Mouse (Mus musculus) kidney, adult 8-10 months (tissue): ENCODE measurements around the gene Gm26727.
A peak's percentile ranks its signal among the peaks of the same experiment; 100 is the strongest.
"Not testable (repeated sequence)": the region's sequence is repeated elsewhere in the genome, so short reads cannot be mapped to it uniquely, and the experiment has no call there.

ENCODE experiments used
- DNase-seq, 2 experiments: peaks; one replicate each; pipeline ENCODE4 v3.0.0; 2022

The Gm26727 gene

GRCm38 (mm10) chr2:67433081-67433480 is at the start of gene Gm26727:
Gene Gm26727, minus strand, starts transcription at chr2:67433181.
- no peak for DNase-seq

GRCm38 (mm10) chr2:67481051-67481450 is 48.1 kb upstream of the Gm26727 start:
- no peak for DNase-seq

DNA sequence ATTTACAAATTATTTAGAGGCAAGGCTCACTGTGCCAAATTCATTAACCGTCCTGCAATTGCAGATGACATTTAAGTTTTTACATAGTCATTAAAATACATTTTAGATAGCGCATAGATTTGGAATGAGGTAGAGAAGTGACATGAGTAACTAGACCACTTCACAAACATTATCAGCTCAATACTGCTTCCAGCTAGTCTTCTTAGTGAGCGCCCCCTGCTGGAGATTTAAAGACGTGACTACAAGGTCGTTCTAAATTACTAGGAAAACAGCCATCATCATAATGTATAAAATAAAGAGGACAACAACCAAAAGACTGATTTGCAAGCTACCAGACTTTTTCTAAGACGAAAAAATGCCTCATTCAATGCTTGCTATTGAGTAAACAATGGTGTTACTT is 44.8 kb upstream of the Gm26727 start:
- peak; percentile 6 to 43 for DNase-seq

GRCm38 (mm10) chr2:67470030-67470429 is 37.0 kb upstream of the Gm26727 start:
- DNase-seq, result not testable (repeated sequence)

- DNase-seq, result no peak
These were observed 34.1 kb upstream of the Gm26727 start for GRCm38 (mm10) chr2:67467036-67467435.

- no peak for DNase-seq
These were observed 27.9 kb upstream of the Gm26727 start for GRCm38 (mm10) chr2:67460857-67461256.

DNA sequence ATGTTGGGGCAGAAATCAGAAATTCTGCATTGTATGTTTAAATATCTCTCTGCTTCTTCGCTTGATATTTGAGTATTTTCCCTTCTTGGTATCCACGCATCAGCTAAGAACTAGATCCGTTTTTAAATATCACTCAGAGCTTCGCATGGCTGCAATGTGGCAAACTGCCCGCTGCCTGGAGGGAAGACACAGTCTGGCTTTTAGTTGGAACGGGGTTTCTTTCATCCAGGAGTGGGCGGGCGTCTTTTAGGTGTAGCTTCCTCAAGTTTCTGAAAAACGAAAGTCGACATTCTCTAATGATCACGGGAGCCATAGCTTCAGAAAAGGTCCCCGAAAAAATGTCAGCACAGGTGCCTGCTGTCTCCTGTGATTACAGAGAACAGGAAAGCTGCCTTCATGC is 14.2 kb upstream of the Gm26727 start:
- DNase-seq, result no peak

DNA sequence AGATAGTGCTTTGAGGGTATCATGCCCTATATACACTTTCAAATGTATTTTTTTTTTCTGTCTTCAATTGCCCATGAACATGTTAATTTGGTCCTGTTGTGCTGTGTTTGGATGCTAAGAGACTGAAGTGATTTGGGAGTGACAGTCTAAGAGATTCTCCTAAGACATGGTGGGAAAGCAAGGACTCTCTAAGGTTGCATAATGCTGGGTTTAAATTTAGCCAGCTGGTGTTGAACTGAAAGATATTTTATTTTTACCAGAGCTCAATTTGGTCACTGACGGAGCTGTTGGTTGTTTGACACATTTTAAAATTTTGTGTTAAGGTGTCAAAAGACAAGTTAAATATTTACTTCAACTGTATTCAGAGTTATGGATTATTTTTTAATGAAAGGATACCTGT is 13.8 kb upstream of the Gm26727 start:
- DNase-seq, result no peak

DNA sequence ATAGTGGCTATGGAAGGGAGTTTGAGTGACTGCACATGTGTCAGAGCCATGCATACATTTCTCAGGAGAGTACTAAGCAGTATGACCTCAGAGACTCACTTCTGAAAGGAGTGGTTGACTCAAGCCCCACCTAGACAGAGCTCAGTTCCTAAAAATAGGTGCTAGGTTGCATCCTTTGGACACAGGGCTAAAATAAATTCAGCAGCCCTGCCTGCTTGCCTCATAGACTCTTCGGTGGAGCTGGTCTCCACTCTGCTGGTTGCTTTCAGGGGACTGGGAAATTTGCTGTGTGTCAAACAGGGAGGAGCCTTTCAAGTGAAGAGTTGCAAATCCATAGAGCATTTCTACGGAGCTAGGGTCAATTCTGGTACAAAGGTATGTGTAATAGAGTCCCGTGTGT is 12.8 kb upstream of the Gm26727 start, which contains the start of gene Xirp2:
TSS of gene Xirp2 (plus strand) at position 223 of the 400 bp plus-strand sequence.
- no peak for DNase-seq

DNA sequence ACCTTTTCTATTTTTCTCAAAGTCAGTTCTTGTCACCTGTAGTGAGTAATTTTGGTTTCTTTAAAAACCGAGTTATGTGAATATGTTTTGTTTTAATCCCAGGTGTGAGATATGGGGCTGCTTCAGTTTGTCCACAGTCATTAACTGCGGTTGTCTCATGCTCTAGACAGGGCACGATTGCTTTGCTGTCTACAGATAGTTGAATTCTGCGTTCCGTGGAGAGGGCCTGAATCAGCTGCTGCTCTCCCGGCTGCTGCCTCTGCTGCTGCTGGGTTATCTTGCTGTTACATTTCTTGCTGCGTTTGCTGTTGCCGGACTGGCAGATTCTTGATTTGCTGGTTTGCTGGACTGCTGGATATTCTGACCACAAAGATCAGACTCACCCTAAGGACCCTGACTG is 5.3 kb upstream of the Gm26727 start:
- no peak for DNase-seq

- peak in 1 of 2 experiments; percentile 17 for DNase-seq
These were observed 10.2 kb downstream of the Gm26727 start for GRCm38 (mm10) chr2:67422799-67423198.

- no peak for DNase-seq
These were observed 12.1 kb downstream of the Gm26727 start for GRCm38 (mm10) chr2:67420853-67421252.

- DNase-seq, result not testable (repeated sequence)
These were observed 19.6 kb downstream of the Gm26727 start, which contains the start of gene Gm21830 for GRCm38 (mm10) chr2:67413425-67413824. Gene Gm21830, plus strand, starts transcription at chr2:67413725.
